Mouse (Mus musculus): ENCODE data around the gene Stra8.

Gene Stra8

GRCm38 (mm10) chr6:34941496-34941895, 21.5 kb downstream of the Stra8 start:
- DNase-seq (ENCODE audit: low spot score in 2 of 2), result no peak

GRCm38 (mm10) chr6:34942446-34942845, 22.5 kb downstream of the Stra8 start:
- DNase-seq (ENCODE audit: low spot score in 2 of 2), result no peak

- no peak for DNase-seq (ENCODE audit: low spot score in 2 of 2)
Observed at GRCm38 (mm10) chr6:34943499-34943898, 23.5 kb downstream of the Stra8 start.

- DNase-seq (ENCODE audit: low spot score in 2 of 2), result no peak
Observed at GRCm38 (mm10) chr6:34946486-34947079, 26.6 kb downstream of the Stra8 start.

- DNase-seq (ENCODE audit: low spot score in 2 of 2), result no peak
Observed at GRCm38 (mm10) chr6:34948461-34948860, 28.5 kb downstream of the Stra8 start.

GRCm38 (mm10) chr6:34951518-34951917, 31.6 kb downstream of the Stra8 start:
- DNase-seq (ENCODE audit: low spot score in 2 of 2), result no peak

- no peak for DNase-seq (ENCODE audit: low spot score in 2 of 2)
Observed at GRCm38 (mm10) chr6:34951956-34952667, 32.1 kb downstream of the Stra8 start.

GRCm38 (mm10) chr6:34954926-34955861, 35.2 kb downstream of the Stra8 start:
- DNase-seq (ENCODE audit: low spot score in 2 of 2), result no peak

- DNase-seq (ENCODE audit: low spot score in 2 of 2), result no peak
Observed at GRCm38 (mm10) chr6:34955862-34956241, 35.9 kb downstream of the Stra8 start.

GRCm38 (mm10) chr6:34959131-34959530, 39.2 kb downstream of the Stra8 start:
- DNase-seq (ENCODE audit: low spot score in 2 of 2), result no peak

- DNase-seq (ENCODE audit: low spot score in 2 of 2), result no peak
Observed at GRCm38 (mm10) chr6:34964550-34964949, 44.6 kb downstream of the Stra8 start.

- no peak for DNase-seq (ENCODE audit: low spot score in 2 of 2)
Observed at GRCm38 (mm10) chr6:34965819-34966539, 46.0 kb downstream of the Stra8 start.

GRCm38 (mm10) chr6:34971181-34971580, 51.2 kb downstream of the Stra8 start:
- DNase-seq (ENCODE audit: low spot score in 2 of 2), result no peak

GRCm38 (mm10) chr6:34979291-34979690, 59.3 kb downstream of the Stra8 start:
- no peak for DNase-seq (ENCODE audit: low spot score in 2 of 2)

GRCm38 (mm10) chr6:34980661-34981060, 60.7 kb downstream of the Stra8 start:
- DNase-seq (ENCODE audit: low spot score in 2 of 2), result no peak

- no peak for DNase-seq (ENCODE audit: low spot score in 2 of 2)
Observed at GRCm38 (mm10) chr6:34987085-34987645, 67.2 kb downstream of the Stra8 start.

GRCm38 (mm10) chr6:34988081-34988761, 68.3 kb downstream of the Stra8 start, which contains the start of gene Slc23a4:
Gene Slc23a4 (minus strand): TSS chr6:34988404.
- DNase-seq (ENCODE audit: low spot score in 2 of 2), result no peak

All from frontal cortex, postnatal 25 days (tissue).